Mouse (Mus musculus) heart, adult 18-20 months (tissue): ENCODE results near the gene Mid1. TPM values are rescaled to one million over a fixed set of nuclear protein-coding genes. Genes with fewer than 3 reads are reported as not detected.

Experiments used
- DNase-seq, 2 experiments: peaks; one replicate each; pipeline ENCODE4 v3.0.0; 2021 to 2022; ENCODE audit warnings: mixed read lengths in 1 of 2
- long read RNA-seq, 2 experiments: library from polyadenylated mRNA; stranded (forward); transcript quantifications; one replicate each; pipeline ENCODE4 v2.0.0; 2021
- total RNA-seq, 2 experiments: library from RNA; stranded (reverse); gene quantifications; 2 replicates each; pipeline ENCODE4 v1.2.3; 2021

Gene Mid1
- 1 to 10 TPM; 3.3 to 5.4 TPM for total RNA-seq
- long read RNA-seq, experiment 1, partial matches to known transcripts: 1 of 3 reads
- long read RNA-seq, experiment 1, other reads (novel, unspliced or antisense): 2 of 3 reads
- long read RNA-seq, experiment 2, partial matches to known transcripts: 0 of 1 reads
- long read RNA-seq, experiment 2, other reads (novel, unspliced or antisense): 1 of 1 reads

DNA sequence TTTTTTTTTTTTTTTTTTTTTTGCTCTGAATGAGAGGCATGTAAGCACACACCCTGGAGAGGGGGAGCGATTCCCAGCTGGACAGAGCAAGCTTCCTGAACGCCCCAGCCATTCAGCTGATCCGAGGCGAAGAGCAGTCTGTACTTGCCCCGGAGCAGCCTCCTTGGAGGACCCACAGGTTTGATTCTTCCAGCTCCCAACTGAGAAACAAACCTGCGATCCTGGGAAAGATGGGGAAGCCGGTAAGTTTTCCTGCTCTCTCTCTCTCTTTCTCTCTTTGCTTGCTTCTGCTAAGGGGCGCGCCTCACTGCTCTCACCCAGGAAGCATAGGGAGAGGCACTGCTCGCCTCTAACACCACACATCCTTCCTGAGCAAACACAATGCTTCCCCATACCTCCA, at the start of gene Mid1:
Mid1 (plus strand) TSS at position 69 of the 400 bp plus-strand sequence.
- peak; percentile 45 to 47 for DNase-seq

DNA sequence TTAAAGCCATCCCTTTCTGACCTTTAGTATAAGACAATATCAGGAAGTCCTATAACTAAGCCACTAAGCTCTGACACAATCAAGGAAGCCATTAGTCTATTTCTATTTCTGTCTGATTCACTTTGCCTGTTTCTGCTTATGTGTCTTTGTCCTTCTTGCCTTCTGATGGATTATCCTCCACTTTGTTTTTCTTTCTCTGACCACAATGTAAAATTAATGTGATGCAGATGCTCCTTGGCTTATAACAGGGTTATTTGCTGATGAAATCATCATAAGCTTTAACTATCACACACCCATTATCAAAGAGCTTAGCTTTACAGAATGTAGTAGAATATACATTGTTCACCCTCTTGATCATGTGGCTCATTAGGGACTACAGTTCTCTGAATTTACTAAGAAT, 11.9 kb upstream of the Mid1 start:
- no peak for DNase-seq

DNA sequence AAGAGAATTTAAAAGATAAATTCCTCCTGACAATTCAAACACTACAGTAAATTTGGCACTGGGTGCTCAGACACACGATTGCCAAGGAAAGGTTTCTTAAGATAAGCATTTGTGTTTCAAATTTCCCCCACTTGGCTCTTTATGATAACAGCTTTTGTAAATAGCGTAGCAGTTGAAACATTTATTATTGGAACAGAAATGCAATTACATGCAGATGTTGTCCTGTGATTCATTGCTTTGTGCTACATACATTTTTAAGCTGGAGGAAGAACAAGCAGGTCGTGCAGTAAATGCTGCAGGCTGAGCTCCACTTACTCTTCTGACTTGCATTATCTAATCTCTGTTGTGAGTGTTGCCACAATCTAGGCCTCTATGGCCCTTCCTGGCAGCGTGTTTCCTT, 8.7 kb upstream of the Mid1 start:
- no peak for DNase-seq

DNA sequence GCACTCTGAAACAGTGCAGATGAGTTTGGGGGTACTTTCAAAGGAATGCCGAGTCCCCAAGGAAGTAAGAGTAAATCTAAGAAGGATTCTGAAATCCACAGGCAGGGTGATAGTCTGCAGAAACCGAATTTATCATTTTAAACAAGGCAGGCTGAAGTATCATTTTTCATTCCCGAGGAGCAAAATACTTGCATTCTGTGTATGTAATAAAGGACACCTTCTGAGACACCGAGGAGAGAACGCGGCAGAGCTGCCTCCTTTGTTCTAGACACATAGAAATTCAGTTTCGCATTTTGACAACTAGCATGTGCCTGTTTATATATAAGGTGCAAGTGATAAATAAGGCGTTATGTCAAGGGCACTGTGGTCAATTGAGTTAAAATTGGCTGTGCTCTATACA, 732 bp downstream of the Mid1 start:
- DNase-seq: no peak

DNA sequence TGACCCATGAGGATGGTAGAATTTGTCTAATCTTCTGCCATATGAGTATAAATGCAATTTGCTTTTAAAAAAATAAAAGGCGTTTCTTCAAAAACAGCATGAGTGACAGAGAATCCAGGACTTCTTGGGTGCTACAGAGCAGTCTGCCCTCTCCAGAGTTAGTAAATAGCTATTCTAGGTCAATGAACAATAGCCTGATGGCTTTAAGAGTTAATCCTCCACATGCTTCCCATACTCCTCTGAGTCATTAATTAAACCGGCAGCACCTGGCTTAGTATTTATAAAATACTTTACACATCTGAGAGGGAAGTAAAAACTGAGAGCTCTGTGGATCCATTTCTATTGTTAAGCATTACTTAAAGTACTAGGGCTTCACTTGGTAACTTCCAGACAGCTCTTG, 6.2 kb downstream of the Mid1 start:
- DNase-seq: no peak

DNA sequence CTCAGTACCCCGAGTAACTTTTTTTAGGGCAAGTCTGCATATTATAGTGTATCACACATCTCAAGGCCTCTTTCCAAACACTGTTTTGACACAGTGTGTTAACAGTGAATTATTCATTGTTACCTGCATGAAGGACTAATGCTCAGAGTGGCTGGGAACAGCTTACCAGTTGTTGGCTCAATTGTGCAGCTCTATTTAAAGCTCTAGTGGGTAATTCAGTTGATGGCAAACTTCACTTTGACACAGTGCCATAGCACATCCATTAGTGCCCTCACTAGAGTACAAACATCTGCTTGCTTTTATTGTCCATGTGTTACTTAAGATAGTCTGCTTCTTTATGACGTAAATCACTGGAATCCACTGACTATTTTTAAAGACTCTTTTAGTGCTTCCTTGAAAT, 6.7 kb downstream of the Mid1 start:
- DNase-seq: peak; percentile 29 to 68

DNA sequence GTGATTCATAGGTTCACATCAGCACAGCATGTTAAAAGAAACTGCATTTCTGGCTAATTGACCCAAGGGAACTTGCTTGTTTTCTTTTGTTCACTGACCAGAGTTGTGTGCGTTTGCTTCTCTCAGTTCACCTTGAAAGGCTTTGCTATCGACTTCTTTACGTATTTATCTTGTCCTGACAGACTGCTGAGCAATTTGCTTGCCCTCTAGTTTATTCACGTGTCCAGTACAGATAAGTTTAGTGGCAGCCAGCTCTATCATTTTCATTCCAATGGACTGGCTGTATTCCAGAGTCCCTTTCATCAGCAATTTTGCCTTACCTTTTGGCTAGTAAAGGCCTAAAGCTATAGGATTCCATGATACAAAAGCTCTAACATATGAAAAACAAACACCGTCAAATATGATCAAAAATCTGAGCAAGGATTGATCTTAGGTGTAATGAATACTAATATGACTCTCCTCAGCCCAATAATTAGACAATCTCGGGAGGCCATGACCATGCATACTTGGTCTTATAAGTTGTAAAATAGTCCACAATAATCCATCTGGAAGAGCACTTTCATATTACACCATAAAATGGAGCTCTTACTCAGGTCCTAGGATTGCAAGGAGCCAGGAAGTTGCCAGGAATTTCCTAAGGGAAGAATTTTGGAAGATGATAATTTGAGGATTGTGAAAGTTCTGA, 7.4 kb downstream of the Mid1 start:
- DNase-seq: peak; percentile 15 to 42

DNA sequence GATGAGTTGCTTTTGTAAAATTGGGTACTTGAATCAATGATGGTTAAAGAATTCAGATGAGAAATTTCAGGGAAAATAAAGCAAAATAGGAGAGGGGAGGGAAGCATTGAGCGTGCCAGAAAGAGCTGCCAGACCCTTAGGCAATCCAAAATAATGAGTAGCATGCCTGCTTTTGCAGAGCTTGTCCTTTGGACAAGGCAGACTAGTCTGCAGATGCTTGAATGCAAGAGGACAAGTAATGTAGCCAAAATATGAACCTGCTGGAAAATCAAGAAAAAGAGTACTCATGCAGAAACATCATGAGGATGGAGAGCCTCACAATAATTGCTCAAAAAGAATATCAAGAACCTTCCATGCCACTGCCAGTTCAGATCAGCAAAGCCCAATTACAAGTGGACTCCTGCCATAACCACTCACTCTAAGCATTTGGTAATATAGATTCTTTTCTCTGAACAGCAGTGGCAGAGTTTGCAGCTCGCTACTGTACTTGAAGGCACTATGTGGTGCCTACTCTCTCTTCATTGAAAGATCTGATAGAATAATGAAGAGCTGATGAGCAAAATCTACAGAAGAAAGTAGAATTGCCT, 19.1 kb downstream of the Mid1 start:
- DNase-seq: peak; percentile 21 to 69

DNA sequence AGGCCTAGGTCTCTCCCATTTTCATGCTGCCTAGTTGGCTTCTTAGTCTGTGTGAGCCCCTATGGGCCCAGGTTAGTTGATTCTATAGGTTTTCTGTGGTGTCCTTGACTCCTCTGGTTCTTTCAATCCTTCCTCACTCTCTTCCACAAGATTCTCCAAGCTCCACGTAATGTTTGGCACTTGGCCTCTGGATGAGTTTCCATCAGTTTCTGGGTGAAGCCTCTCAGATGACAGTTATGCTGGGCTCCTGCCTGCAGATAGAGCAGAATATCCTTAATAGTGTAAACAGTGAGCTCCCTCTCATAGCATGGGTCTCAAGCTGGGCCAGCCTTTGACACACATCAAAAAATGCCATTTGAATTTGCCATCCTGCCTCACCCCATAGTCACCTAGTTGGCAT, 38.5 kb downstream of the Mid1 start:
- DNase-seq: peak; percentile 26 to 27

DNA sequence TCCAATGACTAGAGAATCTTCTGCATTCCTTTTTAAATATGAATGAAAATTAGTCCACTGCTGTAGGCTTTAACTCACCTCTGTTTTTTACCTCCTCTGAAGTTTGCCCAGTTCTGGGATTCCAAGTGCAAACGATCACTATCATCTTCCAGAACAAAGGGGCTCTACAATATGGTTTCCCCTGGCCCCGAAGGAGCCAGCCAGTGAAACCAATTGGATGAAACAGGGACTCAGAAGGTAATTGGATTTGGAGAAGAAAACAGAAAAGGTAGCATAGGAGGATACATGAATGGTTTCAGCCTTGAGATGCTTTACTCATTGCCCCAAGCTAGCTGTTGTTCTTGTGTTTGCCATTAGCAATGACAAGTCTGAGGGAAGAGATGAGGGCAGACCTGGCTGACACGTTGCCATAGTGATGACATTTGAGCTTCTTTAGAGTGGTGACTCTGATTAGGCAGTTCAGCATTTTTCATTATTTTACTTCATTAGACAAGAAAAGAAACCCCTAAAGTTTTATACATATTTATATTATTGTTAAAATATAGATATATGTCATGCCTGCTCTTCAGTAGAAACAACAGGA, 50.5 kb downstream of the Mid1 start:
- DNase-seq: no peak

DNA sequence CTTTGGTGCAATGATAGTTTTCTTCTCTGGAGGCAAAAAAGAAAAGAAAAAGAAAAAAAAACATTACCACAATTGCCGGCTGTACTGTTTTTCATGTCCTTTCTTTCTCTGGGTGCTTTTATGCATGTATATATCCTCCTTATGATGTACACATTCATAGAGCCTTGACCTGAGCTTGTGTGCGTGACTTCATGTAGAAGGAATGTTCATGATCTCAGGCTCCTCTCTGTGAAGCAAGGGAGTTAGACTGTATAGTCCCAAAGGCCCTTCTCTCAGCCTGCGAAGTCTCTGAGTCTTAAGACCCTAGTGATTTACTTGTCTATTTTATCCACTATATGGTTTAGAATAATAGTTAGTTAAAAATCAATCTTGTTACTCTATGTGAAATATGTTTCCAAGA, 73.0 kb downstream of the Mid1 start:
- DNase-seq: no peak

DNA sequence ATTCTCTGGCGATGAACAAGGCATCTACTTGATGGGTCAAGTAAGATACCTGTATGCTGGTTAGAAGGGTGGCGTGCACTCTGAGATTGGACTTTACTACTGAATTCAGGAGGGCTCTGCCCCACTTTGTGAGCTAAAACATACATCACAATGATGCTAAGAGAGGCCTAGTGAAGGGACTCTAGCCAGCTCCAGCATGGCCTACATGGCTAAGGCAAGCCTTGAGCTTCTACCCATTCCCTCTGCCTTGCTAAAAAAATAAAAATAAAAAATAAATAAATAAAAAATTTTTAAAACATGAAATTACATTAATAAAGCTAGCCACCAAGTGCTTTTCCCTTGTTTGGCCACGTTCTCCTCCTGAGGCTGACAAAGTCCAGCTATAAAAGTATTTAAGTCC, 94.5 kb downstream of the Mid1 start, which contains the start of gene 4933400A11Rik:
4933400A11Rik (minus strand) TSS at position 101 of the 400 bp plus-strand sequence.
- no peak for DNase-seq

DNA sequence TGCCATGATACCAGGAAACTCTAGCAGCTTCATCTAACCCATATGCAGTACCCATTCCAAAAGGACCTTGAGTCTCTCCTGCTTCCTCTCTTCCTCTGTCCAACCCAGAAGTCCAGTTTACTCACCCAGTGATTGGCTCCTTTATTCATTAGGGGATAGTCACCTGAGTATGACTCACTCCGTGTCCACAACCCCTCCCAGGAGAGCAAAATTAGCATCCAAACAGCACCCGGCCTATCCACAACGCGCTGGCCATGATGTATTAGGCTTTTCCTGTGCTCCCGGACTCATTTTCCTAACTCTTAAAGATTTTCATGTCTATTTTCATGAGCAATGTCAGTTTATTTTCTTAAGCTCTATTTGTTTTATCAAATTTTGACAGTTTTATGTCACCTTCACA, 104.7 kb downstream of the Mid1 start:
- DNase-seq: no peak

DNA sequence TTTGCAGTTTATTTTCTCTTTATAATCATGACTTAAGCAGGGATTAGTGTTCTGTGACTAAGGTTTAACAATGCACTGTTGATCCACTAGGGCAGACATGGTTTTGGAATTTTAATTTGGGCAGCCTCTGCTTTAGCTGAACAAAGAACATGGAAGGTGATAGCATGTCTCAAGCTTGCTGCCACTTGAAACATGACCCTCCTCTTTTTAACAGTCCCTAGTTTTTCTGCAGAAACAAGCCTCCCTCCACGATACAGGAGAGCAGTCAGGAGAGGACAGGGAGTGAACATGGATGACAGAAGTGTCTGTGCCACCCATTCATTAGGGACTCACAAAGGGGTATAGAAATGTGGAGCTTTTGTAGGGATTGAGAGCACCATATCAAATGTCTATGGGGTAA, 107.9 kb downstream of the Mid1 start:
- no peak for DNase-seq

DNA sequence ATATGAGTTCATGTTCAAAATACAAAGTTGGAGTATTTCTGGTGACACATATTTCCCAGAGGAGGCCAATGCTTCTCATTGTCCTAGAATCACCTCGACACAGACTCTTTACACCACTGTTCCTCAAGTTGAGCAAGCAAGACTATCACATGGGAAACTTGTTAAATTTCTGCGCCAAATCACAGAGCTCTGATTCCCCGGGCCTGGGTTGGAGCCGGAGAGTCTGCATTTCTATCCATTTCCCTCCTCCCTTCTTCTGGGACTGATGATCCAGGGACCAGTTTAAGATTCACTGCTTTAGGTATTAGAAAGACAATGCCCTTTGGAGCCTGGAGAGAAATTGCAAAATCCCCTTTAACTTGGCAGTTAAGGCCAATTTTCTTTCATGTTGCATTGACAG, 109.4 kb downstream of the Mid1 start:
- no peak for DNase-seq

DNA sequence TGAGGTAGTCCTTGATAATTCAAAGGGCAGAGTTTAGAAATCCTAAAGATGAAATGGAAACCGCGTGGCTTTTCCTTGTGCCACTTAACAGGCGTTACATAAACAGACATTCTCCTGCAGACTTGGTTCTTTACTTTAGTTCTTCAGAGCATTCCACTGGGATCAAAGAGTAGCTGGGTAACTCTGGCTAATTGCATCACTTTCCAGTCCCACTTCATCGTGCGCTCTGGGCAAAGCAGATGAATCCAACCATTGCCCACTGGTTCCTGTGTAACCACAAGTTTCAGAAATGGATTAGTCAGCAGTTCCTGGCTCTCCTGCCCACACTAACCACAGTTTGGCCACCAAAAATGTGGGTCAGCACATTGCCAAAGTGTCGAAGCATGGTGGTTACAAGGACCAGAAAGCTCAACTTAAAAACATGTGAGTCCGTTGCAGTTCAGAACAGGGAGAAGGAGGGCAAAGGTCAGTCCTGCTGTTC, 109.9 kb downstream of the Mid1 start:
- DNase-seq: peak; percentile 15 to 53

DNA sequence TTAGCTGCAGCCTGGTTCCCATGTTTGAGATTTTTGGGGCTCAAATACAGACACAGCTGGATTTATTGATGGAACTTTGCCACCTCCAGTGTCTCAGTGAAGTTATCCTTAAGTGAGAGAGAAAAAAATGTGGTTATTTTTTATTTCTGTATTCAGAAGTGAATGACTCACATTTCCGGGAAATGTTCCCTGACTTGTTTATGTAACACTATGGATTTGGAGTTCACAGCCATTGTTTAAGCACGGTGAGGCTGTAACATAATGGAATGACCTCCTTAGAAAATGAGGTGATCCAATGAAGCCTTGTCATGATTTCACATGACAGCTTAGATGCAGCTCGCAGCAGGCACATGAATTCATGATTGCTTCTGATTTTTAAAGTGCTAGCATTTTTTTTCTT, 112.1 kb downstream of the Mid1 start:
- DNase-seq: peak in 1 of 2 experiments; percentile 6

DNA sequence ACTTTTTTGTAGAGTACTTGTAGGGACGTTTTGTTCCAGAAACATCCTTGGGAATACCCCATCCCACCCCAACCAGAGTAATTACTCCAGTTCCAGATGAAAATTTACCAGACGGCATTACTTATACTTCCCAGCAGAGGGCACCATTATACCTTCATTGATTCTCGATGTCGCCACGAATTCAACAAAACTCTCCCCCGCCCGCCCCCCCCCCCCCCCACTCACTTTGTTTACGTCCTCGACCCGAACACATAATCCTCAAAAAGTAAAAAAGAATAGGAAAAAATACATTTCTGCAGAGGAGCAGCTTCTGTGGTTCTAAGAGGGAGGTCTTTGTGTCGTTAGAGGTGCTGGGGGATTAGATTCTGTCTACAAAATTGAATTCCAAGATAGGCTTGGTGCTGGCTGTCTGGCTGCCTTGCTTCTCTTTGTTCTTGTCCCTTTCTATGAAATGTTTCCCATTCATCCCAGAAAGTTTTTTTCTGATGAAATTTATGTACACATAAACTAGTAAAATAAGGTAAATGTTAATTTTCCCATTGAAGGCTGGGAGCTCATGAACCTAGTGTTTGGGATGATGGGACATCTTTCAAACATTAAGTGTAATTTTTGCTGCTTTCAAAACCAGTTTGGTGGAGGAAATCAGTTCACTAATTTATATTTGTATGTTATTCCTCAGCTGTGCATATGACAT, 114.1 kb downstream of the Mid1 start:
- DNase-seq: peak; percentile 53 to 66

DNA sequence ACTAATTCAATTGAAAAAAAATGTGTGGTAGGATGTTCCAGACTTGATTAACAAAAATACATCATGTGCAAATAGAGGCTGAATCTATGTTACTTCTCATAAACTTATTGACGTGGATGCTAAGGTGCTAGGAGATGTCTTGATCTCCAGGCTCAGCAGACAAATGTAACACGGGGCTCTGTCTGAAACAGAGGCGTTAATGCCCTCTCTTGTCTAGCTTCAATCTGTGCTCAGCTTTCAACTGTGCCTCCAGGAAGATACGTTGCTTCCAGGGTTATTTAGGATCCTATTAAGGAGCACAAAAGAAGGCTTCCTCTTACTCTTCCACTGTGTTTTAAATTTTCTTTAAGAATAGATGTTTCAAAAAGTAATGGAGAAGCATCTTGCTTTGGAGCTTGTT, 115.2 kb downstream of the Mid1 start:
- no peak for DNase-seq

DNA sequence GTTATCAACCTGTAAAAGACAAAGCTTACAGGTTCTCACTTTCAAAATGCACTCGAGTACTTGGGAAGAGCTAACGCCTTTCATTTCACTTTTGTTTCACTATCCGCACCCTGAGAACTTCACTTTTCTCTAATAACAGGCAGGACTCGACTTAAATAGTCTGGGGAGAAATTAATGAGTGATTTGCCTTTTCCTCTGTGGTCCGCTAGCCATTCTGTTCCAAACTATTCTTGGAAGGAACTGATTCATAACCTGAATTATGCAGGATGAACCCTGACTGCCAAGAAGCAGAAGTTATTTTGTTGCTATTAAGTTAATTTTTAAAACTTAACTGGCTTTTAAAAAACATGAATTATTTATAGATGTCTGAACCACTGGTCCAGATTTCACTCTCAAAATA, 120.8 kb downstream of the Mid1 start:
- no peak for DNase-seq

DNA sequence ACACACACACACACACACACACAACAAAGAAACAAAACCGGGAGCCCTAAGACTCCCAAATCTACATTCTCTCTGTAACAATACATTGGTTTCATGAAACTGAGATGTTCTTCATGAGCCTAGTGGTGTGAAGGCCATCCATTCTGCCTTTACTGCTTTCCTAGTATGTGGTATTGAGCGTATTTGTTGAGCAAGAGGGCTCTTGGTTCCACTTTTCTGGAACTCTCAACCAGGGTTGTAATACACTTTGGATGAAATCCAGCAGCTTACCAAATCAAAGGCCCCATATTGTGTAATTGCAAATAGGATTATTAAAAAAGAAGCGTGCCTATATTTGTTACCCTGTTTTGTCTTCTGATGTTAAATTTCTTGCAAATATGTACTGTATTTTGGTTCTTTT, 122.7 kb downstream of the Mid1 start:
- peak in 1 of 2 experiments; percentile 14 for DNase-seq

DNA sequence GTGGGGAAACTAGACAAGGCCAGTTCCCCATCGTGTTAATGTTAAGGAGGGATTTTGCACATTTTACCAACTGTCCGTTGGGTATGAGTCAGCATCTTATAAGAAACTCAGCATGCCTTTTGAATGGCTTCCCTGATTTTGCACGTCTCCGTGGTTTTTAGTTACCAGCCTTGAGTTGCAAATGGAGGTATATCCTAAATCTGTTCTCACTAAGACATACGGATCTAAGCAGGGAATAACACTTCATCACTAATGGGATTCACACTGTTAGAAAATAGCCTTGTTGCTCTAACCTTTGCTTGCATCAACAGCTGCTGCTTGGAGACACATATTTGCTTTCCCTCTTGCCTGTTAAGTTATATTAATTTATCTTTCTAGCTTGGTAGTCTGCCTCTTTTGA, 126.3 kb downstream of the Mid1 start:
- DNase-seq: no peak

DNA sequence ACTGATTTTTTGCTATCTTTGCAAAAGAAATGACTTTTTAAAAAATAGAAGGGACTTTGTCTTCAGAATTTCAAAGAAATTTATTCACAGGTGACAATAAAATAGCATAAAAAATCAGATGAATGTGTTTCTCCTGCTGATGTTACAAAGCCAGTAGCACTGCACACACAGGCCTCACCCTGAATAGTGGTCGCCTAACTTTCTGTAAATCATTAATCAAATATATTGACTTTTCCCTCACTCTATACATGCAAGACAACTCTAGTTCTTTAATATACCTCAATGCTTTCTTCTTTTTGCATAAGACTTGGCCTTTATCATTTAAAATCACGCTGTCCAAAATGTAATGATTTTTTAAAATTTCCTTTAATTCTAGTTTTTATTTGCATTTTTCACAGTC, 126.8 kb downstream of the Mid1 start:
- no peak for DNase-seq
